Mouse (Mus musculus) liver, embryonic 15.5 days (tissue): Measurements from ENCODE around the gene Gal3st2b. TPM values are rescaled to one million over a fixed set of nuclear protein-coding genes. Genes with fewer than 3 reads are reported as not detected.
"Not testable (repeated sequence)": the region's sequence is repeated elsewhere in the genome, so short reads cannot be mapped to it uniquely, and the experiment has no call there.

Experiments
- ATAC-seq: fragments of 200-750 bp; cut with Nextera tagmentation; 2 replicates; pipeline ENCODE4 v1.8.0; 2017; ENCODE audit warnings: moderate number of reproducible peaks, mild to moderate bottlenecking, moderate library complexity; ENCODE audit not compliant: insufficient read depth
- H3K27ac ChIP-seq: fragments of 300-500 bp; sonication (generic); replicated peaks from 2 replicates; pipeline ENCODE4 v1.5.1; 2015; ENCODE audit warnings: mild to moderate bottlenecking, inconsistent platforms
- H3K27me3 ChIP-seq: fragments of 300-500 bp; sonication (generic); 2 replicates; pipeline ENCODE4 v1.6.1; 2015; ENCODE audit warnings: mild to moderate bottlenecking, inconsistent platforms
- H3K36me3 ChIP-seq: fragments of 300-500 bp; sonication (generic); replicated peaks from 2 replicates; pipeline ENCODE4 v1.6.1; 2015; ENCODE audit warnings: moderate library complexity, mild to moderate bottlenecking, inconsistent platforms
- H3K4me1 ChIP-seq: fragments of 300-500 bp; sonication (generic); replicated peaks from 2 replicates; pipeline ENCODE4 v1.6.1; 2015; ENCODE audit warnings: inconsistent platforms
- H3K4me2 ChIP-seq: fragments of 300-500 bp; sonication (generic); 2 replicates; pipeline ENCODE4 v1.6.1; 2015; ENCODE audit warnings: moderate library complexity, mild to moderate bottlenecking, inconsistent platforms
- H3K4me3 ChIP-seq: fragments of 300-500 bp; sonication (generic); replicated peaks from 2 replicates; pipeline ENCODE4 v1.5.1; 2015; ENCODE audit warnings: mild to moderate bottlenecking, inconsistent platforms
- H3K9ac ChIP-seq: fragments of 300-500 bp; sonication (generic); 2 replicates; pipeline ENCODE4 v1.6.1; 2015; ENCODE audit warnings: moderate library complexity, mild to moderate bottlenecking, inconsistent platforms
- H3K9me3 ChIP-seq: fragments of 300-500 bp; sonication (generic); replicated peaks from 2 replicates; pipeline ENCODE4 v1.6.1; 2016; ENCODE audit warnings: inconsistent platforms
- WGBS: fragments of 180-500 bp; shearing (Covaris S2); methylation state at CpG from one replicate; pipeline ENCODE4 v1.1.7; 2015; ENCODE audit warnings: mixed read lengths; ENCODE audit not compliant: insufficient replicate concordance; 5-methylcytosine and 5-hydroxymethylcytosine counted together
- polyA plus RNA-seq: library from polyadenylated mRNA; unstranded; fragments of >200 nt; fragmentation: Nextera tagmentation; extraction: Ambion mirVana; gene quantifications from 2 replicates; pipeline ENCODE4 v1.2.1, GENCODE M21; 2015

The Gal3st2b gene
- polyA plus RNA-seq, 1 experiment from 2014 or later, result not detected

GRCm38 (mm10) chr1:93919321-93919720, 1.2 kb downstream of the Gal3st2b start:
- not testable (repeated sequence) for H3K27me3 ChIP-seq, H3K4me2 ChIP-seq, H3K27ac ChIP-seq, H3K4me1 ChIP-seq, ATAC-seq, H3K9ac ChIP-seq, H3K36me3 ChIP-seq, H3K4me3 ChIP-seq, H3K9me3 ChIP-seq
- 69% methylated on average over 3 of the region's 3 CpGs for WGBS

- H3K9ac ChIP-seq, H3K27ac ChIP-seq, H3K4me1 ChIP-seq, H3K4me2 ChIP-seq, ATAC-seq, H3K4me3 ChIP-seq, H3K9me3 ChIP-seq, H3K36me3 ChIP-seq, H3K27me3 ChIP-seq: not testable (repeated sequence)
- 22% methylated on average over 3 of the region's 3 CpGs for WGBS
These were observed 4.5 kb downstream of the Gal3st2b start for GRCm38 (mm10) chr1:93922609-93923008.

DNA sequence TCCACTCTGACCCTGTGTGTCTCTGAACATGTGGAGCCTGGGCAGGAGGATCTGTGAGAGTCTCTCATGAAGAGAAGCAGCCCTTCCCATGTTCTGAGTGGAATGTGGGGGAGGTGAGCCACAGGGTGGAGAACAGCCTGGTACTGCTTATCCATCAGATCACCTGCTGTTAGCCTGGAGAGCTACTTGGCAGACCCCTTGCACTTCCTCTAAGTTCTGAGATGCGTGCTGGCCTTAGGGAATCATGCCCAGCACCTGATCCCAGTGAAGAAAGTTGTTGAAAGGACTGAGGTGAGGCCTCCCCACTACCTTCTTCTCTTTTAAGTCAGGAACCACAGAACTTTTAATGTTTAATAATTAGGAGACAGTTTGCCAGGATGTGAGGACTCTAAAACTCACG, 5.0 kb downstream of the Gal3st2b start:
- WGBS, result 26% methylated on average over 2 of the region's 2 CpGs
- H3K36me3 ChIP-seq, H3K27me3 ChIP-seq, H3K27ac ChIP-seq, H3K9me3 ChIP-seq, H3K4me2 ChIP-seq, H3K4me1 ChIP-seq, ATAC-seq, H3K9ac ChIP-seq, H3K4me3 ChIP-seq: not testable (repeated sequence)

DNA sequence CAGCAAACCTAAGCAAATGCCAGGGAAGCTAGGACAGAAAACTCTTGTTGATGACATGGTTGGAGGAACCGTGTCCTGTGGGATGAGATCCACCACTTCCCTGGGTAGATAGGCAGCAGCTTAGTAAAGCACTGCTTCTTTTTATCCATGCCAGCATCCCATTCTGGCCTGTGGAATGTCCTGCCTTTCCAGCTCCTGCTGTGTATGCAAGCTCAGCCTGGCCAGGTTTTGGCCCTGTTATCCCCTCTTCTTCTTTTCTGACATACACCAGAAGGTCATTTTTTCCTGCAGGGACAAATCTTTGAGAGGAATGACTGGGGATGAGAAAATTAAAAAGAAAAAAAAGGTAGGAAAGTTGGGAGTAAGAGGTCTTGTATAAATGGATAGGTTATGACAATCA, 17.3 kb downstream of the Gal3st2b start:
- H3K9me3 ChIP-seq, H3K4me3 ChIP-seq, H3K4me2 ChIP-seq, H3K36me3 ChIP-seq, H3K27me3 ChIP-seq, H3K27ac ChIP-seq, H3K9ac ChIP-seq, ATAC-seq, H3K4me1 ChIP-seq: not testable (repeated sequence)
- WGBS, result 74% methylated on average over 1 of the region's 1 CpGs

GRCm38 (mm10) chr1:93937807-93938206, 19.7 kb downstream of the Gal3st2b start:
- not testable (repeated sequence) for H3K9ac ChIP-seq, H3K4me3 ChIP-seq, H3K27me3 ChIP-seq, ATAC-seq, H3K4me1 ChIP-seq, H3K27ac ChIP-seq, H3K36me3 ChIP-seq, H3K9me3 ChIP-seq, H3K4me2 ChIP-seq
- 33% methylated on average over 1 of the region's 1 CpGs for WGBS

DNA sequence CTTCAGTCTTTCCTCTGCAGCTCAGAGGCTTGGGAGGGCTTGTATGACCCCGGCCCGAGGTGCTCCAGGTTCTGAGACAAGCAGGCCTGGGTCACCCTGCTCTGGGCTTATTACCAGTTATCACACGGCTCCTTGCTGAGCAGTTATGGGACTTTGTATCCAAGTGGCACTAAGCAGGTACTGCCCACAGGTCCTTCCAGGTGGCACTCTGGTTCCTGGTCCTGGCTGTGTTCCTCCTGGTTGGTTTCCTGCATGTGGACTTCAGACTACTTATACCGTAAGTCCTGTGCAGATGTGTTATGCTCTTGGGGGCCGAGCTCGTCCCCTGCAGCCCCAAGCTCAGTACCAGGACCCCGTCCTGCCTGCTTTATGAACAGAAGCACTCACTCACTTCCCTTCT, 20.3 kb downstream of the Gal3st2b start:
- not testable (repeated sequence) for H3K9me3 ChIP-seq, H3K4me2 ChIP-seq, H3K27ac ChIP-seq, H3K4me1 ChIP-seq, H3K4me3 ChIP-seq, ATAC-seq, H3K9ac ChIP-seq, H3K27me3 ChIP-seq, H3K36me3 ChIP-seq
- WGBS, result 70% methylated on average over 7 of the region's 7 CpGs

DNA sequence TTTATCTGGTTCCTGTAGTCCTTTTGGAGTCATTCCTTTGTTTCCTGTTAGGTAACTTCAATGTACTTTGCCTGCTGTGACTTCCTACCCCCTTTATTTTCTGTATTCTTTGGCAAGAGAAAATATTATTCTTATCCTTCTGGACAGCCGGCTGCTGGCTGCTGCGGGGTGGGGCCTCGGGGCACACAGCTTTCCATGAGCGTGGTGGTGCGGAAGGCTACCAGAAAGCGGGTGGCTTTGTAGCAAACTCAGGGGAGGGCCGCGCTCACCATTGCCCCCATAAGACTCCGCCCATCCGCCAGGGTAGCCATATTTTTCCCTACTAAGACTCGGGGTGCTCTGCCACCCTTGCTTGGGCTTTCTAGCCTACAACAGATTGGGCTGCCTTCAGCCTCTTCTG, 31.0 kb downstream of the Gal3st2b start:
- H3K27me3 ChIP-seq, H3K27ac ChIP-seq, H3K4me2 ChIP-seq, H3K9me3 ChIP-seq, H3K36me3 ChIP-seq, ATAC-seq, H3K4me3 ChIP-seq, H3K9ac ChIP-seq, H3K4me1 ChIP-seq: not testable (repeated sequence)
- no CpG with 5 or more reads among the region's 11 CpGs for WGBS

DNA sequence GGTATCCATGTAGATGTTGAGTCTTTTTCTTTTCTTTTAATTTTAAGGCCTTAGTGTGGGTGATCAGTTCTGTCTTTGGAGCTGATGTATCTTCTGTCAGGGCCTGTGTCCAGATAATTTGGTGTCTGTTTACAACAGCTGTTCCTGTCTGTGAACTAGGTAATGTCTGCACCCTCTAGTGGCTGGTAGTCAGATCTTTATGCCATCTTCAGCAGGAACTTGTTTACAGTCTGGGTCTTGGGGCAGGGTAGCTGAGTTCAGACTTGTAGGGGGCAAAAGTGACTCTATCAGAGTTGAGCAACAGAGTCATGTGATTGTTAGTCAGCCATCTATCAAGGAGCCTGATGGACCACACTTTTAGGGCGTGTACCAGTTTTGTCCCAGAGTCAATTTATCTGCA, 48.4 kb downstream of the Gal3st2b start:
- not testable (repeated sequence) for H3K27ac ChIP-seq, H3K9me3 ChIP-seq, H3K4me2 ChIP-seq, ATAC-seq, H3K36me3 ChIP-seq, H3K4me3 ChIP-seq, H3K4me1 ChIP-seq, H3K27me3 ChIP-seq, H3K9ac ChIP-seq
- no CpG with 5 or more reads among the region's 1 CpGs for WGBS

DNA sequence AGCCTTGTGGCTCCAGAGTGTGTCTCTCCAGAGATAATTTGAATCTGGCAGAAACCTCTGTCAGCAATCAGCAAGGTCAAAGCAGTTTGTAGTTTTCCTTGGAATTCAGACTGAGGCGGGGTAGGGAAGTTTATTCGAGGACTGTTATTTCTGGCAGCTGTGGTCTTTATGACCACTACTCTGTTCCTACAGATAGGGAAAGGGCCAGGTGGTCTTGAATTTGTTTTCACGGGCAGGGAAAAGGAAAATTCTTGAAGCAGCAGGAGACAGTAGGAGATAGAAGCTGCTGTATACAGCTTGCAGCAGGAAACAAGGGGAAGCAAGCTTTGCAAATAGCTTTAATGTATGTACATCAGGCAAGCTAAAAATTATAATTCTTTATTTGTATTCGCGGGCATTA, 52.3 kb downstream of the Gal3st2b start:
- not testable (repeated sequence) for H3K4me2 ChIP-seq, H3K27me3 ChIP-seq, H3K4me3 ChIP-seq, H3K36me3 ChIP-seq, H3K27ac ChIP-seq, H3K4me1 ChIP-seq, H3K9me3 ChIP-seq, H3K9ac ChIP-seq, ATAC-seq
- WGBS, result 47% methylated on average over 3 of the region's 5 CpGs

DNA sequence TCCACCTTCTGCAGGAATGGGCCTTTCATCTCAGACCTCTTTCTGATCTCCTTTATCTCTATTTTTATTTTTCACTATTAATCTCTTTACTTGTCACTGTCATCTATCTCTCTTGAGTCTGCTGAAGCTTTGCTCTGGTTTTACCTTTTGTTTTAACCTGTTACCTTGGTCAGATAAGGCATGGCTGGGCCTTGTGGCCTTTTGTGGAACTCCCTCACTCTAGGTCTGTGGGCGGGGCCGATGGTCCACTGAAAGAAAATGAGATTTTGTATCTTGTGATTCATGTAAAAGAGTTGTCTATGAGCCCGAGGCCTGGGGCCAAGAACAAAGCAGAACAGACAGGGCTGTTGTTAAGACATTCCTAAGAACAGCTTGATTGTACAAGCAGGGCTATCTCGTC, 52.7 kb downstream of the Gal3st2b start:
- no CpG with 5 or more reads among the region's 4 CpGs for WGBS
- H3K27me3 ChIP-seq, H3K4me3 ChIP-seq, H3K9me3 ChIP-seq, H3K4me1 ChIP-seq, H3K9ac ChIP-seq, H3K27ac ChIP-seq, H3K36me3 ChIP-seq, H3K4me2 ChIP-seq, ATAC-seq: not testable (repeated sequence)

DNA sequence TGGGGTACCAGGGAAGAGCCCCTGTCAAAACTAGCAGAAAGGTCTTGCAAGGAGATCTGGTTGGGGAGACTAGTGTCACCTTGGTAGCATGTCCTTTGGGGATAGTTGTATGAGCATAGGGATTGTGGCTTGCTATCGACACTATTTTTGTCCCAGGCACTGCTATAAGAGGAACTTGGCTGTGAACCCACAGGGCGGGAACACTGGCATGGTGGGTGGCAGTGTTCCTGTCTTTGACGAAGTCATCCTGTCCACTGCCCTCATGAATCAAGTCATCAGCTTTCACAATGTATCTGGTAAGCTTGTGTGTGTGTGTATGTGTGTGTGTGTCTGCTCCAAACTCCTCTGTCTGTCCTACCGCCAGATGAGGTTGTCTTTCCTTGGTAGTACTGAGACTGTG, 57.7 kb downstream of the Gal3st2b start:
- not testable (repeated sequence) for H3K9ac ChIP-seq, H3K4me1 ChIP-seq, H3K9me3 ChIP-seq, H3K4me3 ChIP-seq, ATAC-seq, H3K4me2 ChIP-seq, H3K36me3 ChIP-seq, H3K27me3 ChIP-seq, H3K27ac ChIP-seq
- 9% methylated on average over 2 of the region's 4 CpGs for WGBS

DNA sequence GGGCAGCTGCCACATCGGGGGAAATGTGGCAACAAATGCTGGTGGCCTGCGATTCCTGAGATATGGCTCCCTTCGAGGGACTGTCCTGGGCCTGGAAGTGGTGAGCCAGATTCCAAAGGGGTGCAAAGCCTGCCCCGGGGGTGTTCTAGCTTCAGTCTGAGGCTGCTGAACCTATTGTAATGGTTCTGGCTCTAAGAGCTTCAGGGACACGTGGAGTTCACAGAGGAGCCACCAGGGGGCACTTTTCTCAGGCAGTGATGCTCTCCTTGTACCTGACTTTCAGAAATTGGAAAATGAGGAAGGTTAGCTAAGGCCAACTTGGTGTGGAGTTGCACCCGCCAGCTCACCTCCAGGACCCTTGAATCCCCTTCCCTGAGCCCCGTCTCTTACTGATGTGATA, 60.2 kb downstream of the Gal3st2b start:
- not testable (repeated sequence) for H3K4me2 ChIP-seq, H3K36me3 ChIP-seq, H3K27me3 ChIP-seq, H3K9ac ChIP-seq, H3K9me3 ChIP-seq, H3K4me3 ChIP-seq, H3K4me1 ChIP-seq, H3K27ac ChIP-seq, ATAC-seq
- WGBS, result no CpG with 5 or more reads among the region's 7 CpGs
